Mouse (Mus musculus) kidney, embryonic 16.5 days (tissue): ENCODE data around the gene Shisa3. TPM values are rescaled to one million over a fixed set of nuclear protein-coding genes. Genes with fewer than 3 reads are reported as not detected.

Experiments used
- ATAC-seq: fragments of 200-750 bp; cut with Nextera tagmentation; 2 replicates; pipeline ENCODE4 v1.8.0; 2017; ENCODE audit warnings: moderate TSS enrichment; ENCODE audit not compliant: low FRiP score, low TSS enrichment
- H3K27ac ChIP-seq: fragments of 300-500 bp; sonication (generic); 2 replicates; pipeline ENCODE4 v1.5.1; 2014; ENCODE audit warnings: low read length
- H3K27me3 ChIP-seq: fragments of 300-500 bp; sonication (generic); 2 replicates; pipeline ENCODE4 v1.6.1; 2014; ENCODE audit warnings: low read length, control low read depth, mixed read lengths; ENCODE audit not compliant: insufficient read depth
- H3K36me3 ChIP-seq: fragments of 300-500 bp; sonication (generic); 2 replicates; pipeline ENCODE4 v1.6.1; 2014; ENCODE audit warnings: low read length, control low read depth, mixed read lengths; ENCODE audit not compliant: insufficient read depth
- H3K4me1 ChIP-seq: fragments of 300-500 bp; sonication (generic); 2 replicates; pipeline ENCODE4 v1.6.1; 2014; ENCODE audit warnings: low read length, control low read depth, mixed read lengths; ENCODE audit not compliant: insufficient read depth
- H3K4me2 ChIP-seq: fragments of 300-500 bp; sonication (generic); replicated peaks from 2 replicates; pipeline ENCODE4 v1.6.1; 2014; ENCODE audit warnings: low read depth, low read length
- H3K4me3 ChIP-seq: fragments of 300-500 bp; sonication (generic); 2 replicates; pipeline ENCODE4 v1.5.1; 2014; ENCODE audit warnings: mild to moderate bottlenecking, low read length
- H3K9ac ChIP-seq: fragments of 300-500 bp; sonication (generic); replicated peaks from 2 replicates; pipeline ENCODE4 v1.6.1; 2014; ENCODE audit warnings: low read length
- H3K9me3 ChIP-seq: fragments of 300-500 bp; sonication (generic); 2 replicates; pipeline ENCODE4 v1.6.1; 2016; ENCODE audit warnings: low read length, control low read depth
- WGBS: fragments of 180-500 bp; shearing (Covaris S2); extraction: QIAGEN DNeasy Blood & Tissue Kit; methylation state at CpG from one replicate; pipeline ENCODE4 v1.1.7; 2014; 5-methylcytosine and 5-hydroxymethylcytosine counted together
- microRNA-seq: library from miRNA; unstranded; fragments of <30 nt; microRNA quantifications from one replicate; pipeline ENCODE4, GENCODE M21; 2016
- polyA plus RNA-seq: library from polyadenylated mRNA; unstranded; fragments of >200 nt; fragmentation: Nextera tagmentation; extraction: Ambion mirVana; gene quantifications from 2 replicates; pipeline ENCODE4 v1.2.1, GENCODE M21; 2015

Shisa3 gene
- polyA plus RNA-seq, 1 experiment from 2014 or later = 92.3 TPM

DNA sequence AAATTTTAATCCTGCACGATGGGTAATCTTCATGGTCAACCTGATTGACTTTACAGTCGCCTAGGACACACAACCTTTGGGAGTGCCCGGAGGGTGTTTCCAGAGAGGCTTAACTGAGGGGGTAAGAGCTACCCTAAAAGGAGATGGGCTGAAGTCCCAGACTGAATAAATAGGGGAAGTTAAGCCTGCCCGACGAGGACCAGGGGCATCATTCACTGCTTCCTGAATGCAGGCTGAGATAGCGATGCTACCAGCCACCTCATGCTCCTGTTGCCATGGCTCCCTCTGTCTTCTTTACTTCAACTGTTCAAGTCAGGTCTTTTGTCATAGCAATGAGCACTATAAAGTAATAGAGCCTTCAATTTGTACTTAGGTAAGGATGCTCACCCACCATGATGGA is 62.5 kb downstream of the Shisa3 start:
- H3K27me3 ChIP-seq = no peaks in the 10 kb centered on the region
- ATAC-seq = no peak
- H3K4me1 ChIP-seq = no peaks in the 10 kb centered on the region
- no peak overlapping the region for H3K4me3 ChIP-seq
- no peak overlapping the region for H3K9ac ChIP-seq
- H3K27ac ChIP-seq = no peak overlapping the region
- H3K9me3 ChIP-seq = no peaks in the 10 kb centered on the region
- no peak overlapping the region for H3K4me2 ChIP-seq
- WGBS = 74% methylated on average over 6 of the region's 6 CpGs
- peaks cover 4% of the 10 kb centered on the region; the same call in 1 of the 2 replicates for H3K36me3 ChIP-seq

GRCm38 (mm10) chr5:67673008-67673407 is 65.3 kb downstream of the Shisa3 start:
- H3K27me3 ChIP-seq = no peaks in the 10 kb centered on the region
- H3K36me3 ChIP-seq = no peaks in the 10 kb centered on the region
- WGBS = 77% methylated on average over 4 of the region's 4 CpGs
- peaks cover 7% of the 10 kb centered on the region; the same call in 1 of the 2 replicates for H3K4me1 ChIP-seq
- no peak overlapping the region for H3K4me2 ChIP-seq
- ATAC-seq = no peak
- H3K9ac ChIP-seq = no peak overlapping the region
- no peak overlapping the region for H3K4me3 ChIP-seq
- H3K9me3 ChIP-seq = no peaks in the 10 kb centered on the region
- H3K27ac ChIP-seq = no peak overlapping the region

Small RNA genes within 50 kb of the gene (microRNA-seq; reads per million reads assigned to microRNA genes)
- not detected for gene Gm23617

Other genes starting within 250 kb of the Shisa3 start
- 6.0 and 7.0 TPM in 2 replicates for gene Bend4, start 179.6 kb upstream of the Shisa3 start, polyA plus RNA-seq
- 10.7 and 12.1 TPM in 2 replicates for gene Atp8a1, start 239.6 kb downstream of the Shisa3 start, polyA plus RNA-seq